Mouse (Mus musculus) heart, adult 18-20 months (tissue): ENCODE measurements around the gene Cyp46a1. TPM values are rescaled to one million over a fixed set of nuclear protein-coding genes. Genes with fewer than 3 reads are reported as not detected.

Source experiments
- DNase-seq, 2 experiments: peaks; one replicate each; pipeline ENCODE4 v3.0.0; 2021 to 2022; ENCODE audit warnings: mixed read lengths in 1 of 2
- long read RNA-seq, 2 experiments: library from polyadenylated mRNA; stranded (forward); transcript quantifications; one replicate each; pipeline ENCODE4 v2.0.0; 2021
- total RNA-seq, 2 experiments: library from RNA; stranded (reverse); gene quantifications; 2 replicates each; pipeline ENCODE4 v1.2.3; 2021

The Cyp46a1 gene
- total RNA-seq = under 1 TPM; 0.45 to 0.95 TPM
- long read RNA-seq, experiment 1 = 0 reads
- long read RNA-seq, experiment 2 = 0 reads

GRCm38 (mm10) chr12:108333895-108334445 lies at the start of gene Cyp46a1:
Cyp46a1 (plus strand) TSS chr12:108334381.
- peak; percentile 100 for DNase-seq

- DNase-seq = no peak
Observed at GRCm38 (mm10) chr12:108284455-108285224, 49.5 kb upstream of the Cyp46a1 start.

GRCm38 (mm10) chr12:108285225-108286011 lies 48.8 kb upstream of the Cyp46a1 start:
- no peak for DNase-seq

GRCm38 (mm10) chr12:108286381-108286780 lies 47.8 kb upstream of the Cyp46a1 start:
- no peak for DNase-seq

GRCm38 (mm10) chr12:108287011-108287410 lies 47.2 kb upstream of the Cyp46a1 start:
- no peak for DNase-seq

GRCm38 (mm10) chr12:108288127-108288880 lies 45.9 kb upstream of the Cyp46a1 start:
- DNase-seq = no peak

GRCm38 (mm10) chr12:108292419-108292818 lies 41.8 kb upstream of the Cyp46a1 start:
- no peak for DNase-seq

GRCm38 (mm10) chr12:108292957-108293356 lies 41.2 kb upstream of the Cyp46a1 start:
- DNase-seq = peak; percentile 70 to 83

- no peak for DNase-seq
Observed at GRCm38 (mm10) chr12:108294620-108295019, 39.6 kb upstream of the Cyp46a1 start.

GRCm38 (mm10) chr12:108297033-108297432 lies 37.1 kb upstream of the Cyp46a1 start:
- no peak for DNase-seq

- DNase-seq = no peak
Observed at GRCm38 (mm10) chr12:108301006-108301405, 33.2 kb upstream of the Cyp46a1 start.

GRCm38 (mm10) chr12:108303778-108304365 lies 30.3 kb upstream of the Cyp46a1 start:
- peak; percentile 38 to 62 for DNase-seq

- no peak for DNase-seq
Observed at GRCm38 (mm10) chr12:108305172-108305571, 29.0 kb upstream of the Cyp46a1 start.

GRCm38 (mm10) chr12:108305812-108306794 lies 28.1 kb upstream of the Cyp46a1 start, which contains the start of gene Hhipl1:
Hhipl1 (plus strand) TSS chr12:108306270.
- peak; percentile 65 to 66 for DNase-seq

- peak; percentile 57 to 81 for DNase-seq
Observed at GRCm38 (mm10) chr12:108307553-108307952, 26.6 kb upstream of the Cyp46a1 start.

- peak; percentile 74 to 82 for DNase-seq
Observed at GRCm38 (mm10) chr12:108308363-108308856, 25.8 kb upstream of the Cyp46a1 start.

- peak; percentile 75 to 88 for DNase-seq
Observed at GRCm38 (mm10) chr12:108309116-108309794, 24.9 kb upstream of the Cyp46a1 start.

GRCm38 (mm10) chr12:108310041-108310440 lies 24.1 kb upstream of the Cyp46a1 start:
- no peak for DNase-seq

GRCm38 (mm10) chr12:108310456-108311027 lies 23.6 kb upstream of the Cyp46a1 start:
- no peak for DNase-seq
